Mouse (Mus musculus) midbrain, postnatal 0 days (tissue): Measurements from ENCODE around the gene Myo1h. TPM values are rescaled to one million over a fixed set of nuclear protein-coding genes. Genes with fewer than 3 reads are reported as not detected.

Experiments
- ATAC-seq: fragments of 200-750 bp; cut with Nextera tagmentation; 2 replicates; pipeline ENCODE4 v1.8.0; 2017; ENCODE audit warnings: moderate number of reproducible peaks, mild to moderate bottlenecking, moderate TSS enrichment, moderate library complexity; ENCODE audit not compliant: low FRiP score
- DNase-seq: peaks from one replicate; pipeline ENCODE4 v3.0.0-alpha.2; 2015; ENCODE audit warnings: low spot score
- H3K27ac ChIP-seq: fragments of 300-500 bp; sonication (generic); 2 replicates; pipeline ENCODE4 v1.5.1; 2014; ENCODE audit warnings: low read depth, mild to moderate bottlenecking, low read length, mixed read lengths
- H3K27me3 ChIP-seq: fragments of 300-500 bp; sonication (generic); 2 replicates; pipeline ENCODE4 v1.6.1; 2014; ENCODE audit warnings: low read length, control low read depth, mixed read lengths; ENCODE audit not compliant: insufficient read depth
- H3K36me3 ChIP-seq: fragments of 300-500 bp; sonication (generic); 2 replicates; pipeline ENCODE4 v1.6.1; 2014; ENCODE audit warnings: low read length, control low read depth, mixed read lengths; ENCODE audit not compliant: insufficient read depth
- H3K4me1 ChIP-seq: fragments of 300-500 bp; sonication (generic); 2 replicates; pipeline ENCODE4 v1.6.1; 2014; ENCODE audit warnings: mild to moderate bottlenecking, control low read depth, antibody characterized with exemption, low read length, mixed read lengths; ENCODE audit not compliant: insufficient read depth
- H3K4me2 ChIP-seq: fragments of 300-500 bp; sonication (generic); 2 replicates; pipeline ENCODE4 v1.6.1; 2014; ENCODE audit warnings: low read depth, mild to moderate bottlenecking, low read length, mixed read lengths; ENCODE audit not compliant: poor library complexity, severe bottlenecking
- H3K4me3 ChIP-seq: fragments of 300-500 bp; sonication (generic); 2 replicates; pipeline ENCODE4 v1.5.1; 2014; ENCODE audit warnings: low read depth, mild to moderate bottlenecking, low read length, moderate library complexity
- H3K9ac ChIP-seq: fragments of 300-500 bp; sonication (generic); replicated peaks from 2 replicates; pipeline ENCODE4 v1.6.1; 2014; ENCODE audit warnings: mild to moderate bottlenecking, low read length, moderate library complexity, mixed read lengths; ENCODE audit not compliant: poor library complexity, severe bottlenecking
- H3K9me3 ChIP-seq: fragments of 300-500 bp; sonication (generic); 2 replicates; pipeline ENCODE4 v1.6.1; 2016; ENCODE audit warnings: low read length, control low read depth
- CTCF ChIP-seq: IDR thresholded peaks from 2 replicates; pipeline ENCODE4 v1.5.1; 2016; ENCODE audit warnings: antibody characterized with exemption, mild to moderate bottlenecking
- WGBS: fragments of 180-500 bp; shearing (Covaris S2); extraction: QIAGEN DNeasy Blood & Tissue Kit; methylation state at CpG from one replicate; pipeline ENCODE4 v1.1.7; 2014; 5-methylcytosine and 5-hydroxymethylcytosine counted together
- microRNA-seq: library from miRNA; unstranded; fragments of <30 nt; microRNA quantifications from one replicate; pipeline ENCODE4, GENCODE M21; 2016; ENCODE audit warnings: borderline number of aligned reads
- polyA plus RNA-seq: library from polyadenylated mRNA; unstranded; fragments of >200 nt; fragmentation: Nextera tagmentation; extraction: Ambion mirVana; gene quantifications from 2 replicates; pipeline ENCODE4 v1.2.1, GENCODE M21; 2015
- total RNA-seq: library from RNA; depleted of rRNA; stranded (reverse); fragments of >200 nt; gene quantifications from 2 replicates; pipeline ENCODE4 v1.2.3, GENCODE M21; 2014; rRNA removed

The Myo1h gene
- total and polyA plus RNA-seq, 2 experiments from 2014 or later, result 0.43 to 0.60 TPM

- H3K36me3 ChIP-seq, result peaks cover 89% of the 10 kb centered on the region
- H3K4me3 ChIP-seq, result no peak overlapping the region
- no peaks in the 10 kb centered on the region for H3K27me3 ChIP-seq
- WGBS, result 76% methylated on average over 10 of the region's 10 CpGs
- no peaks in the 10 kb centered on the region for H3K9me3 ChIP-seq
- no peak overlapping the region for H3K9ac ChIP-seq
- peak; percentile 55 for DNase-seq
- H3K4me2 ChIP-seq, result no peak overlapping the region
- no peak for TF ChIP-seq CTCF
- ATAC-seq, result no peak
- H3K27ac ChIP-seq, result no peak overlapping the region
- no peaks in the 10 kb centered on the region for H3K4me1 ChIP-seq
Observed at GRCm38 (mm10) chr5:114407269-114407668, 118.3 kb downstream of the Myo1h start.

GRCm38 (mm10) chr5:114407810-114408209 is 118.8 kb downstream of the Myo1h start:
- peaks cover 89% of the 10 kb centered on the region for H3K36me3 ChIP-seq
- DNase-seq, result no peak
- H3K27ac ChIP-seq, result no peak overlapping the region
- WGBS, result 95% methylated on average over 9 of the region's 9 CpGs
- no peaks in the 10 kb centered on the region for H3K27me3 ChIP-seq
- TF ChIP-seq CTCF, result no peak
- H3K9me3 ChIP-seq, result no peaks in the 10 kb centered on the region
- no peak overlapping the region for H3K4me3 ChIP-seq
- no peak overlapping the region for H3K4me2 ChIP-seq
- H3K9ac ChIP-seq, result no peak overlapping the region
- ATAC-seq, result no peak
- H3K4me1 ChIP-seq, result no peaks in the 10 kb centered on the region

DNA sequence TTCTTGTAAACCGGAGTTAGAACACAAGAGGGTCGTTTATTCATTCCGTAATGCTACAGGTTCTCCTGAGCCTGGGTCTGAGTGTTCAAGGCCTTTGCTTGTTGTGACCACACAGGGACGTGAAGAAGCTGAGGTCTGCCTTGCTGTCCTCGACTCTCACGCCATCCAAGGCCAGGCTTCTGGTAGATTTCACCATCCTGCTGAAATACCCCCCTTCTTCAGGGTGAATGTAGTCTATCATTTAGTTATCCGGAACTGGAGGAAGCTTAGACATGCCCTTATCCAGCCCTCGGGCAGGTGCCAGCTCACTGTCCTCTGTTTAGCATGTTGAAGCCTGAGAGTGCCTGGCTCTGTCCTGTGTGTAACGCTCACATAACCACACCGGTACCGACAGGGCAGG is 119.9 kb downstream of the Myo1h start:
- H3K36me3 ChIP-seq, result peaks cover 86% of the 10 kb centered on the region
- no peak overlapping the region for H3K27ac ChIP-seq
- H3K27me3 ChIP-seq, result no peaks in the 10 kb centered on the region
- TF ChIP-seq CTCF, result no peak
- H3K4me1 ChIP-seq, result no peaks in the 10 kb centered on the region
- H3K4me2 ChIP-seq, result no peak overlapping the region
- no peak overlapping the region for H3K4me3 ChIP-seq
- no peaks in the 10 kb centered on the region for H3K9me3 ChIP-seq
- H3K9ac ChIP-seq, result no peak overlapping the region
- DNase-seq (no peak), ATAC-seq (no peak)
- 94% methylated on average over 11 of the region's 11 CpGs for WGBS

DNA sequence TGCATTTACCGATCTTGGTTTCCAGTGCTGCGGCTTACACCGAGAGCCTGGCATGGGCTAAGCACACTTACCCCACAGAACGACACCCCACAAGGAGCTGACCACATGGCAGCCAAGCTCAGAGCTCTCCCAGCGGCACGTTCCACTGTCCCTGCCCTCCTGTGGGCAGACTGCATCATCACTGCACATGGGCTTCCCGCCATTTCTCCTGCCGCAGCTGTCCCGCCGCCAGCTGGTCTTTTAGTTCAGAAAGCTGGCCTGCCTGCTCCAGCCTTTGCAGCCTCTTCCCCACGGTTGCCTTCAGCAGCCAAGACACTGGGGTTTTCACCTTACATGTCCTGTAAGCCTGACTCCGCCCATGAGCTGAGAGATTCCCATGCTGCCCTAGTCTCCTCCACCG is 121.5 kb downstream of the Myo1h start:
- WGBS, result 91% methylated on average over 13 of the region's 13 CpGs
- Histone ChIP-seq H3K27me3 (no peaks in the 10 kb centered on the region), H3K27ac (no peak overlapping the region), H3K9me3 (no peaks in the 10 kb centered on the region), H3K4me1 (no peaks in the 10 kb centered on the region), H3K4me3 (no peak overlapping the region), H3K4me2 (no peak overlapping the region), H3K9ac (no peak overlapping the region), H3K36me3 (peaks cover 88% of the 10 kb centered on the region)
- no peak for DNase-seq
- no peak for TF ChIP-seq CTCF
- ATAC-seq, result no peak

DNA sequence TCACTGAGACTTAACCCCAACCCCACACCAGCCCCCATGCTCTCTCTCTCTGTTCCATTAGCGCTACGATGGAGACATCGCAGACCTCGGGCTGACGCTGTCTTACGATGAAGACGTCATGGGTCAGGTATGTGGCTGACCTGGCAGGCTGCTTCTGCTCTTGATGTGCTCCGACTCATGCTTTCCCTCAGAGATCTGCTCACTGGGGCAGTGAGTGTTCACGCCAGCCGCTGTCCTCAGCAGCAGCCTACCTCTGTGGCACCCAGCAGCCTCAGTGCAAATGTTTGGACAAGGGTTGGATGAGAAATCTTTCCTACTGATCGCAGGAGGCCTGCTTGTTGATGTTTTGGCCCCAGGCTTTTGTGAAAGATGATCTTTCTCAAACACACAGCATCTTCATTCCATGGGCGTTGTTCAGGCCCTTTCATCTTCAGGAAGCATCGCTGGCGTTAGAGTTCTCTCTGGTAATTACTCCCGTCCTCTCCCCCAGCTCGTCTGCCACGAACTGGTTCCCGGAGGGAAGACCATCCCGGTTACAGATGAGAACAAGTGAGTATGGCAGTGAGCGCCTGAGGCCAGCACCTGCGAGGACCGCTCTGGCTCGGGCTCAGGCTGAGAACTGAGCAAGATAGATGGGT is 123.5 kb downstream of the Myo1h start:
- ATAC-seq, result no peak
- H3K4me2 ChIP-seq, result no peak overlapping the region
- no peak for TF ChIP-seq CTCF
- peaks cover 88% of the 10 kb centered on the region for H3K36me3 ChIP-seq
- H3K27ac ChIP-seq, result no peak overlapping the region
- H3K4me1 ChIP-seq, result no peaks in the 10 kb centered on the region
- H3K9ac ChIP-seq, result no peak overlapping the region
- no peak overlapping the region for H3K4me3 ChIP-seq
- H3K27me3 ChIP-seq, result no peaks in the 10 kb centered on the region
- H3K9me3 ChIP-seq, result no peaks in the 10 kb centered on the region
- 81% methylated on average over 23 of the region's 23 CpGs for WGBS
- DNase-seq, result no peak

DNA sequence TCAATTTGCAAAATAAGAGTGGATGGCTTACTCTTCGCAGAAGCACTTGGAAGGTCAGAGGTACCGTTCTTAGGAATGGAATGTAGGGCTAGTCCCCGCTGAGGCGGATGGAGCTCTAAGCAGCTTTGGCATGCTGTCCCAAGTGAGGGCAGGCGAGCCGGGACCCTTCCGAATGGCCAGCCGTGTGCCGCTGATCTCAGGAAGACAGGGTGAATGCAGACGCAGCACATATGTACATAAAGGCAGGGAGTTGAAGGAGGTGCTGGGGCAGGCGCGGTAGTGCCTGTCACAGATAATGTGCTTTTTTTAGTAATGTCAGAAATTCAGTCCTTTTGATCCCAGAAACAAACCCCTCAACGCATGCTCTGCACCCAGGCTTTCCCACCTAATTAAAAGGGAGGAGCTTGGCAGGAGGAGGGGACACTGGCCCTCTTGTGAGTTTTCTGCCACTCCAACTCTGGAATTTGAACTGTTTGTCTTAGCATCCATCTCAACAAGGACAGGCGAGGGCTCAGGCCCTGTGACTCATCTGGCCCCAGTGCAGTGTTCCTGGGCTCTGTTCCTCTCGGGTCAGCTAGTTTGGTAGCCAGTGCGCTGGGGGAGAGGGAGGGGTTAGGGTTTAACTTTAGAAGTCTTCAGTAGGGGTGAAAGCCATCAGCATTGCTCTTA is 124.2 kb downstream of the Myo1h start:
- no peak overlapping the region for H3K27ac ChIP-seq
- no peaks in the 10 kb centered on the region for H3K9me3 ChIP-seq
- no peak for ATAC-seq
- no peak overlapping the region for H3K4me3 ChIP-seq
- no peak for TF ChIP-seq CTCF
- no peak overlapping the region for H3K4me2 ChIP-seq
- no peak for DNase-seq
- no peak overlapping the region for H3K9ac ChIP-seq
- 75% methylated on average over 16 of the region's 16 CpGs for WGBS
- no peaks in the 10 kb centered on the region for H3K27me3 ChIP-seq
- H3K36me3 ChIP-seq, result peaks cover 85% of the 10 kb centered on the region
- H3K4me1 ChIP-seq, result no peaks in the 10 kb centered on the region

Small RNA genes within 50 kb of the gene (microRNA-seq; reads per million reads assigned to microRNA genes)
- not detected for gene Mir7027

Other genes starting within 250 kb of the Myo1h start
- gene Usp30, start 223.7 kb upstream of the Myo1h start, total RNA-seq, result 45.3 and 56.3 TPM in 2 replicates
- gene Usp30, start 223.7 kb upstream of the Myo1h start, polyA plus RNA-seq, result 19.3 and 20.6 TPM in 2 replicates
- 175 and 176 TPM in 2 replicates for gene Svop, start 197.6 kb upstream of the Myo1h start, total RNA-seq
- gene Svop, start 197.6 kb upstream of the Myo1h start, polyA plus RNA-seq, result 105 and 109 TPM in 2 replicates
- gene Alkbh2, start 160.9 kb upstream of the Myo1h start, total RNA-seq, result 6.3 and 6.4 TPM in 2 replicates
- 6.1 and 7.4 TPM in 2 replicates for gene Alkbh2, start 160.9 kb upstream of the Myo1h start, polyA plus RNA-seq
- 7.9 and 9.4 TPM in 2 replicates for gene Ung, start 158.8 kb upstream of the Myo1h start, total RNA-seq
- 6.7 and 8.0 TPM in 2 replicates for gene Ung, start 158.8 kb upstream of the Myo1h start, polyA plus RNA-seq
- 2.0 and 2.7 TPM in 2 replicates for gene Acacb, start 142.6 kb upstream of the Myo1h start, total RNA-seq
- 5.6 and 6.5 TPM in 2 replicates for gene Acacb, start 142.6 kb upstream of the Myo1h start, polyA plus RNA-seq
- 0.24 and 0.66 TPM in 2 replicates for gene Foxn4, start 15.4 kb upstream of the Myo1h start, total RNA-seq
- 0.35 and 0.38 TPM in 2 replicates for gene Foxn4, start 15.4 kb upstream of the Myo1h start, polyA plus RNA-seq
- gene Kctd10, start 91.3 kb downstream of the Myo1h start, total RNA-seq, result 49.7 and 65.1 TPM in 2 replicates
- 51.8 and 54.5 TPM in 2 replicates for gene Kctd10, start 91.3 kb downstream of the Myo1h start, polyA plus RNA-seq
- 47.3 and 58.3 TPM in 2 replicates for gene Ube3b, start 91.4 kb downstream of the Myo1h start, total RNA-seq
- 26.8 and 26.9 TPM in 2 replicates for gene Ube3b, start 91.4 kb downstream of the Myo1h start, polyA plus RNA-seq
- 28.8 and 39.9 TPM in 2 replicates for gene Mmab, start 154.9 kb downstream of the Myo1h start, total RNA-seq
- 38.6 and 39.0 TPM in 2 replicates for gene Mmab, start 154.9 kb downstream of the Myo1h start, polyA plus RNA-seq
- 113 and 115 TPM in 2 replicates for gene Mvk, start 155.1 kb downstream of the Myo1h start, total RNA-seq
- 70.6 and 73.0 TPM in 2 replicates for gene Mvk, start 155.1 kb downstream of the Myo1h start, polyA plus RNA-seq